Mouse (Mus musculus) embryonic fibroblast, embryonic 13.5 days (primary cell): ENCODE results near the gene Kcnk3.

Experiments
- CTCF ChIP-seq: IDR thresholded peaks from 2 replicates; pipeline ENCODE4 v1.5.1; 2011; ENCODE audit warnings: mild to moderate bottlenecking, control low read depth, low read length, moderate library complexity, borderline replicate concordance; ENCODE audit not compliant: insufficient read depth
- POLR2A ChIP-seq: IDR thresholded peaks from 2 replicates; pipeline ENCODE4 v1.6.1; 2011; ENCODE audit warnings: low read depth, mild to moderate bottlenecking, control low read depth, low read length, moderate library complexity

- TF ChIP-seq CTCF, result no peak
- no peak for TF ChIP-seq POLR2A
These were observed 55.7 kb downstream of the Kcnk3 start for GRCm38 (mm10) chr5:30643477-30644179.
